Mouse (Mus musculus) embryonic facial prominence, embryonic 11.5 days (tissue): ENCODE measurements at regions not wholly inside any gene's neighbourhood (a gene's known extent, or its start where the extent isn't known, plus 50 kb on each side); places are given as distances from the start of the nearest gene placed in this dataset.

ENCODE experiments used
- ATAC-seq: fragments of 200-750 bp; cut with Nextera tagmentation; replicated peaks from 2 replicates; pipeline ENCODE4 v1.8.0; 2017; ENCODE audit warnings: low read depth; ENCODE audit not compliant: insufficient number of reproducible peaks, low FRiP score, low TSS enrichment
- DNase-seq: peaks from one replicate; pipeline ENCODE4 v3.0.0-alpha.2; 2015; ENCODE audit warnings: low spot score
- H3K27ac ChIP-seq: fragments of 300-500 bp; sonication (generic); replicated peaks from 2 replicates; pipeline ENCODE4 v1.5.1; 2014; ENCODE audit warnings: mild to moderate bottlenecking, low read depth, low read length, control low read depth
- H3K27me3 ChIP-seq: fragments of 300-500 bp; sonication (generic); 2 replicates; pipeline ENCODE4 v1.6.1; 2014; ENCODE audit warnings: mild to moderate bottlenecking, low read length, moderate library complexity, mixed read lengths; ENCODE audit not compliant: control insufficient read depth, insufficient read depth
- H3K36me3 ChIP-seq: fragments of 300-500 bp; sonication (generic); replicated peaks from 2 replicates; pipeline ENCODE4 v1.6.1; 2014; ENCODE audit warnings: low read depth, mild to moderate bottlenecking, low read length, moderate library complexity, mixed read lengths; ENCODE audit not compliant: control insufficient read depth, insufficient read depth
- H3K4me1 ChIP-seq: fragments of 300-500 bp; sonication (generic); 2 replicates; pipeline ENCODE4 v1.6.1; 2014; ENCODE audit warnings: low read length, mixed read lengths; ENCODE audit not compliant: control insufficient read depth, insufficient read depth
- H3K4me2 ChIP-seq: fragments of 300-500 bp; sonication (generic); 2 replicates; pipeline ENCODE4 v1.6.1; 2014; ENCODE audit warnings: low read depth, mild to moderate bottlenecking, control low read depth, low read length, moderate library complexity
- H3K4me3 ChIP-seq: fragments of 300-500 bp; sonication (generic); 2 replicates; pipeline ENCODE4 v1.5.1; 2014; ENCODE audit warnings: low read depth, low read length, control low read depth
- H3K9ac ChIP-seq: fragments of 300-500 bp; sonication (generic); replicated peaks from 2 replicates; pipeline ENCODE4 v1.6.1; 2014; ENCODE audit warnings: mild to moderate bottlenecking, control low read depth, low read length
- H3K9me3 ChIP-seq: fragments of 300-500 bp; sonication (generic); replicated peaks from 2 replicates; pipeline ENCODE4 v1.6.1; 2016; ENCODE audit warnings: mild to moderate bottlenecking, low read length, inconsistent platforms, mixed read lengths; ENCODE audit not compliant: control insufficient read depth
- WGBS: fragments of 180-500 bp; shearing (Covaris S2); extraction: QIAGEN DNeasy Blood & Tissue Kit; methylation state at CpG from one replicate; pipeline ENCODE4 v1.1.7; 2014; 5-methylcytosine and 5-hydroxymethylcytosine counted together

DNA sequence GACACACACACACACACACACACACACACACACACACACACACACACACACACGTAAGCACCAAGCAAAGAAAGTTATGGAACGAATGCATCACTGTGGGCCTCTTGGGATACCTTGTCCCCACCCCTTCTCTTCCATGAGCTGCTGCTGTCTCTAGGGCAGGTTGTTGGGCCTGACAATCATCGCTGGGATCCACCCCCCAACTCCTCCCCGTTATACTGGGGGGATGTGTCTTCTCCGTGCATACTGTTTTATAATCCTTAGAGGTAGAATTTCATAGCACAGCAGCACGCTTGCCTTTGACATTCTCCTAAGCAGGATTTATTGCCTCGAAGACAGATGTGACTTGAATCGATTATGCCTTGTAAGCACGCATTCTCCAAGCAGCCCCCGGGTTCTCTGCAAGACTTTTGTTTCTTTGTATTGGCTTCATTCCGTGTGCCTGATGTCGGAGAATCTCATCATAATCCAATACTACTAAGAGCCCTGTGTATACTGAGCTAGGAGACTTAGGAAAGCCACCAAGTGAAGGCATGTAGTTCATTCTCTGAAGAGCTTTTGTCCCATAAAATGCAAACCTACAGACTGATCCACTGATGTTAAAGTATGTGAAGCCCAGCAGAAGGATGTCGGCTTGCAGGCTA lies 386.4 kb downstream of the Prdm2 start:
- WGBS, result 50% methylated on average over 13 of the region's 13 CpGs
- ATAC-seq (peak; percentile 49; the same call in 1 of the 2 replicates), DNase-seq (peak; percentile 33)
- no peak overlapping the region for H3K27ac ChIP-seq
- H3K27me3 ChIP-seq, result no peaks in the 10 kb centered on the region
- H3K4me1 ChIP-seq, result peaks cover 4% of the 10 kb centered on the region; the same call in 1 of the 2 replicates
- no peaks in the 10 kb centered on the region for H3K9me3 ChIP-seq
- no peak overlapping the region for H3K4me3 ChIP-seq
- no peaks in the 10 kb centered on the region for H3K36me3 ChIP-seq
- H3K9ac ChIP-seq, result no peak overlapping the region
- no peak overlapping the region for H3K4me2 ChIP-seq

DNA sequence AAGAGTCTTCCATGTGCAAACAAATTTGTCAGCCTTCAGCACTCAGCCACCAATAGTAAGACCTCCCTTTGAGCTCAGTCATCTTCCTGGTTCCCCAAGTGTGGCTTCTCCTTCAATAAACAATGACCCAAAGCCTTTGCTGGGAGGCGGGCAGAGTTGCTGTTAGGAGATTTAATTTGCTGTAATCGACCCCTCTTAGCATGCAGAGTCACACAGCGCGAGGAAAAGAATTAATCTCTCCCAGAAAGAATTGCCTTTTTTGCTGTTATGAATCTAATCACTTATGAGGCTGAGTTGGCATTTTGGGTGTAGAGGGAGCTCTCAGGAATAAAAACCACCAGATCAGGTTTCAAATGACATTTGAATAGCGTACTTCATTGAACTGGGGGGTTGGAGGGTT lies 387.0 kb downstream of the Prdm2 start:
- DNase-seq (peak; percentile 26), ATAC-seq (no peak)
- WGBS, result 27% methylated on average over 5 of the region's 5 CpGs
- no peaks in the 10 kb centered on the region for H3K36me3 ChIP-seq
- no peak overlapping the region for H3K4me2 ChIP-seq
- no peak overlapping the region for H3K9ac ChIP-seq
- H3K4me3 ChIP-seq, result no peak overlapping the region
- no peak overlapping the region for H3K27ac ChIP-seq
- H3K27me3 ChIP-seq, result no peaks in the 10 kb centered on the region
- peaks cover 4% of the 10 kb centered on the region; the same call in 1 of the 2 replicates for H3K4me1 ChIP-seq
- H3K9me3 ChIP-seq, result no peaks in the 10 kb centered on the region

DNA sequence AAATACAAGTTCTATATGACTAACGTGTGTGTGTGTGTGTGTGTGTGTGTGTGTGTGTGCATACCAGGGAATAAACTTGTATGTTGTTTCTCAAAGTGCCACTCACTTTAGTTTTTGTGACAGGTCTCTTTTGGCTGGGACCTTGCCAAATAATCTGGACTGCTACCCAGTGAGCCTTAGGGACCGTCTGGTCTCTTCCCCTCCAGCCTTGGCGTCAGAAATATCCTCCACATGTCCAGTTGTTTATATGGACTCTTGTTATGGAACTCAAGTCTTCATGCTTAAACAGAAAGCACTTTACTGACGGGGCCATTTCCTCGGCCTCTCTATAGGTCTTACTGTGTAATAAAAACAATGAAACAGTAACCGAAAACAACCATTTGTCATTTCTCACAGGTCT lies 394.4 kb downstream of the Prdm2 start:
- H3K27me3 ChIP-seq, result no peaks in the 10 kb centered on the region
- DNase-seq (no peak), ATAC-seq (no peak)
- H3K36me3 ChIP-seq, result no peaks in the 10 kb centered on the region
- H3K9ac ChIP-seq, result no peak overlapping the region
- no peaks in the 10 kb centered on the region for H3K4me1 ChIP-seq
- no peak overlapping the region for H3K4me2 ChIP-seq
- H3K27ac ChIP-seq, result no peak overlapping the region
- no peak overlapping the region for H3K4me3 ChIP-seq
- 77% methylated on average over 6 of the region's 6 CpGs for WGBS
- H3K9me3 ChIP-seq, result no peaks in the 10 kb centered on the region

DNA sequence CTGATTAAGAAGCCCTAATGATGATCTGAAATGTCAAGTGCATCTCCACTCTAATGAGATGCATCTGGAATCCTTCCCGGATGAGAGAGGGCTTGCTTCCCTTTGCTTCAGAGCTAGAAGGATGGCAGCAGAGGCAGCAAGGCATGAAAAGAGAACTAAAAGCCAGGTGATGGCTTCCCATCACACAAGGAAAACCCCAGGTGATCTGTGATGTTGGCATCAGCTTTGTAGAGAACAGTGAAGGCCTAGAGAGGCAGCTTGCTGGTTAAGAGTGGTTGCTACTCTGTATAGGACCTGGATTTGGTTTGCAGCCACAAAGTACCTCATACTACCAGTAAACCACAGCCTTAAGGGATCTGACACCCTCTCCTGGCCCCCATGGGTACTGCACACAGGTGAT lies 395.8 kb downstream of the Prdm2 start:
- H3K4me3 ChIP-seq, result no peak overlapping the region
- no peak for DNase-seq
- no peak overlapping the region for H3K9ac ChIP-seq
- no peak overlapping the region for H3K4me2 ChIP-seq
- WGBS, result 52% methylated on average over 1 of the region's 1 CpGs
- ATAC-seq, result no peak
- H3K4me1 ChIP-seq, result no peaks in the 10 kb centered on the region
- H3K27ac ChIP-seq, result no peak overlapping the region
- no peaks in the 10 kb centered on the region for H3K9me3 ChIP-seq
- no peaks in the 10 kb centered on the region for H3K36me3 ChIP-seq
- no peaks in the 10 kb centered on the region for H3K27me3 ChIP-seq

DNA sequence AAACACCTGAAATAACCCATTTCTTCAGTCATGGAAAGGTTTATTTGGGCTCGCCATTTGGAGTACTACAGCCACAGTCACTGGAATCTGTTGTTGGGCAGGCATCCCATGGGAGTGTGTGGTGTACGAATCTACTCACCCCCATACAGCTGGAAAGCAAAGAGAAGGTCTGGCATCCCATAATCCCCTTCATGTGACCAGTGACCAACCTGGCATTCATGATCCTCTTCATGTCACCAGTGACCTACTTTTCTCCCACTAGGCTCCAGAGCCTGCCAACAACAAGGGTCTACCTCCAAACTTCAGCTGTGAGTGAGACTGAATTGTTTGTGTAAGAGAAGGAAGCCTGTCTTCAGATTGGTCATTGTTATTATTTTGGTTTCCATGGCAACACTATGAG lies 409.0 kb downstream of the Prdm2 start:
- ATAC-seq, result no peak

DNA sequence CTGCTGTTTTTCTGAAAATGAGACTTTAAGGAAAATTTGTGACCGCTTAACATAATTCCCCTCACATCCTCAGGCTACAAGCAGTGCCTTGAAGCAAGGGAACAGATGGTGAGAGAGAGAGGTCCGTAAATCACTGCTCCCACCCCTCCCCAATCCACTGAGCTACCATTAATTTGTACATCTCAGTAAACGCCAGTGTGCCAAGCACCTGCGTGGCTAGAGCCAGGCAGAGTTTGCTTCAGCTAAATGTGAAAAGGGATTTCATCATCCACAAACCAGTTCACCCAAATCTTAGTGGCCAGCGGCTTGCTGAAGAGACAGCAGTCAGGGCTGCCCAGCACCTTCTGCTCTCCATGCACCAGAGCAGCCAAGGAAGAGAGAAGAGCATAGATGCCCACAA lies 413.5 kb downstream of the Prdm2 start:
- no peaks in the 10 kb centered on the region for H3K36me3 ChIP-seq
- 55% methylated on average over 5 of the region's 5 CpGs for WGBS
- H3K9me3 ChIP-seq, result no peaks in the 10 kb centered on the region
- ATAC-seq (no peak), DNase-seq (no peak)
- no peaks in the 10 kb centered on the region for H3K4me1 ChIP-seq
- H3K4me2 ChIP-seq, result no peak overlapping the region
- H3K27ac ChIP-seq, result no peak overlapping the region
- H3K27me3 ChIP-seq, result no peaks in the 10 kb centered on the region
- H3K4me3 ChIP-seq, result no peak overlapping the region
- no peak overlapping the region for H3K9ac ChIP-seq

More for the DNA sequence above, 409.0 kb downstream of the Prdm2 start:
- no peaks in the 10 kb centered on the region for H3K9me3 ChIP-seq
- H3K4me2 ChIP-seq, result no peak overlapping the region
- H3K9ac ChIP-seq, result no peak overlapping the region
- no peaks in the 10 kb centered on the region for H3K36me3 ChIP-seq
- H3K27ac ChIP-seq, result no peak overlapping the region
- DNase-seq, result no peak
- 85% methylated on average over 2 of the region's 2 CpGs for WGBS
- H3K4me1 ChIP-seq, result no peaks in the 10 kb centered on the region
- no peak overlapping the region for H3K4me3 ChIP-seq
- no peaks in the 10 kb centered on the region for H3K27me3 ChIP-seq

DNA sequence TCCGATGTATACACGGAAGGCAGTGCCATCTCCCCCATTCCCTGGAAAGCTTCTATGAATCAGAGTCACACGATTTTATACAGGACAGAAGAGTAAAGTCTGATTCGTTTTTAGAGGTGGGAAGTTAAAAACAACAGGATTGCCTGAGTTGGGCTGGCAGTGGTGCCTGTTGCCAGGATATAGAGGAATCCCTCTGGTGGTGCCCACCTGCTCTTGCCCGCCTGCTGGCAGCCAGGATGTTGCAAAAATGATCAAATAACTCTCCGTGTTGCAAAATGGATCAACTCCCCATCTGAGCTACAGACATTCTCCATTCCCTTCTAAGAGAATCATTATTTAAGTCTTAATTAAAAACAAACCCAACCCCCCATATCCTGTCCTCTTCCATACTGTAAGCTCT lies 414.0 kb downstream of the Prdm2 start:
- no peak for ATAC-seq

DNA sequence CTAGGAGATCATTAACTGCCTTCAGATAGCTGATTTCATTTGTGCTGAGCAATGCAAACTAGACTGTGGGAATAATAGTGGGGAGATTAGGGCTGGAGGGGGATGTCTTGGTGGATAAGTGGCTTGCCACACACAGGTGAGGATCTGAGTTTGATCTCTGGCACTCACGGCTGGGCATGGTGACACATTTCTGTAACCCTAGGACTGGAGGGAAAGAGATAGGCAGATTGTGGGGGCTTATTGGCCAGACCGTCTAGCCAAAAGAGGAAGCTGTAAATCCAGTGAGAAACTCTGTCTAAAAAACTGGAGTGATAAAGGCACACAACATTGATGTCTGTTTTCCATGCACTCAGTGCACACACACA lies 420.2 kb downstream of the Prdm2 start:
- no peak for DNase-seq
- ATAC-seq, result no peak
- 83% methylated on average over 2 of the region's 2 CpGs for WGBS

More for the DNA sequence above, 414.0 kb downstream of the Prdm2 start:
- Histone ChIP-seq H3K27me3 (no peaks in the 10 kb centered on the region), H3K4me3 (no peak overlapping the region), H3K27ac (no peak overlapping the region), H3K4me1 (no peaks in the 10 kb centered on the region), H3K9me3 (no peaks in the 10 kb centered on the region), H3K4me2 (no peak overlapping the region), H3K36me3 (no peaks in the 10 kb centered on the region), H3K9ac (no peak overlapping the region)
- 77% methylated on average over 6 of the region's 6 CpGs for WGBS
- no peak for DNase-seq

More for the DNA sequence above, 420.2 kb downstream of the Prdm2 start:
- Histone ChIP-seq H3K4me3 (no peak overlapping the region), H3K9ac (no peak overlapping the region), H3K4me1 (no peaks in the 10 kb centered on the region), H3K27me3 (no peaks in the 10 kb centered on the region), H3K27ac (no peak overlapping the region), H3K4me2 (no peak overlapping the region), H3K36me3 (no peaks in the 10 kb centered on the region), H3K9me3 (no peaks in the 10 kb centered on the region)
